Mouse (Mus musculus) erythroblast, embryonic 14.5 days (primary cell): Measurements from ENCODE around the gene Ikzf4.
"Not testable (repeated sequence)": the region's sequence is repeated elsewhere in the genome, so short reads cannot be mapped to it uniquely, and the experiment has no call there.

ENCODE experiments used
- GATA1 ChIP-seq: IDR thresholded peaks from 2 replicates; pipeline ENCODE4 v1.6.1; 2012; ENCODE audit warnings: low read length, inconsistent platforms, mixed read lengths
- TAL1 ChIP-seq: IDR thresholded peaks from 3 replicates; pipeline ENCODE4 v1.6.1; 2012; ENCODE audit warnings: low read length, inconsistent platforms, mixed read lengths

DNA sequence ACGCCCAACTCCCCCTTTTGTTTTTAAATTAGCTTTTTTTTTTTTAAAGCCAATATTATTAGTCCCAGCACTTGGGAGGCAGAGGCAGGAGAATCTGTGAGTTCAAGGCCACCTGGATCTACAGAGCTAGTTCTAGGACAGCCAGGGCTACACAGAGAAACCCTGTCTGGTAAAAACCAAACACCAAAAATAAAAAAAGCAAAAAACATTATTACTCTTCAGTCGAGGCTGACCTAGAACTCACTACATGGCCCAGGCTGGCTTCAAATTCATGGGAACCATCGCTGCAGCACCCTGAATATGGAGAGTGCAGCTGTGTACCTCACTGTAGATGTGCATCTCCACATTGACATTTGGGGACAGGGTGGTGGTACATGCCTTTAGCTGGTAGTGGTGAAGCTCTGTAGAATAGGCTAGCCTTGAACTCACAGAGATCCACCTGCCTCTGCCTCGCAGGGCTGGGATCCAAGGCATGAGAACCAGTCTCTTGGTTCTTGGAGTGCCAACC, 22.6 kb downstream of the Ikzf4 start:
- not testable (repeated sequence) for TF ChIP-seq TAL1, GATA1
